Mouse (Mus musculus): ENCODE results near the gene Dock1. TPM values are rescaled to one million over a fixed set of nuclear protein-coding genes. Genes with fewer than 3 reads are reported as not detected.

Dock1 gene
- polyA plus RNA-seq, 1 experiment from 2014 or later: 25.0 TPM

DNA sequence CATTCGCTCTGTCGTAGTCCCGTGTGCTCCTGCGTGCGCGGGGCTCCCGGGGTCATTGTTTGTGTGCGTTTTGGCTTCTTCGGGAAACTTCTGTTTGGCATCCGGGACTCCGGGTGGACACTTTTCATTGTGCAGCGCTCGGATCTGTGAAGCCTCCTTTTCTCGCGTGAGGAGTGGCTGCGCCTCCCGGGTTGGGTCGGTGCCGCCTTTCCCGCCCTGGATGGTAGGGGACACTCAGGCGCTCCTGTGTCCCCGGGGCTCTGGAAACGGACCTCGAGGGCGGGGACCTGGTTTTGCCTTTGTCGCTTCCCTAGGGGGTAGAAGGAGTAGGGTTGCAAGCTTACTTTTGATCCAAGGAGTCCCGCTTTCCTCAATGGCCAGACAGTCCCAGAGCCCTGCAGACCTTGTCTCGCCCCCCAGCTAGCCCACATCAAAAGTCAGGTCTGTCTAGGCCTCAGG is 578 bp downstream of the Dock1 start:
- H3K9me3 ChIP-seq (ENCODE audit: control insufficient read depth, low read length): no peaks in the 10 kb centered on the region
- H3K4me1 ChIP-seq (replicated peaks; ENCODE audit: control insufficient read depth, insufficient read depth, low read length): peaks cover 8% of the 10 kb centered on the region
- H3K4me3 ChIP-seq (ENCODE audit: low read depth, low read length): peak overlapping the region; percentile 55
- DNase-seq (ENCODE audit: low spot score) (peak; percentile 71), ATAC-seq (ENCODE audit: low FRiP score) (peak; percentile 55)
- peak overlapping the region; percentile 62 for H3K27ac ChIP-seq (ENCODE audit: low read depth, low read length)
- H3K4me2 ChIP-seq (replicated peaks; ENCODE audit: low read depth, low read length): peak overlapping the region; percentile 96
- H3K27me3 ChIP-seq (ENCODE audit: control insufficient read depth, insufficient read depth, low read length): peaks cover 4% of the 10 kb centered on the region; the same call in 1 of the 2 replicates
- WGBS: under 1% methylated on average over 28 of the region's 28 CpGs
- peak overlapping the region; percentile 76 for H3K9ac ChIP-seq (ENCODE audit: low read depth, low read length)
- no peaks in the 10 kb centered on the region for H3K36me3 ChIP-seq (ENCODE audit: control insufficient read depth, insufficient read depth, low read length)

DNA sequence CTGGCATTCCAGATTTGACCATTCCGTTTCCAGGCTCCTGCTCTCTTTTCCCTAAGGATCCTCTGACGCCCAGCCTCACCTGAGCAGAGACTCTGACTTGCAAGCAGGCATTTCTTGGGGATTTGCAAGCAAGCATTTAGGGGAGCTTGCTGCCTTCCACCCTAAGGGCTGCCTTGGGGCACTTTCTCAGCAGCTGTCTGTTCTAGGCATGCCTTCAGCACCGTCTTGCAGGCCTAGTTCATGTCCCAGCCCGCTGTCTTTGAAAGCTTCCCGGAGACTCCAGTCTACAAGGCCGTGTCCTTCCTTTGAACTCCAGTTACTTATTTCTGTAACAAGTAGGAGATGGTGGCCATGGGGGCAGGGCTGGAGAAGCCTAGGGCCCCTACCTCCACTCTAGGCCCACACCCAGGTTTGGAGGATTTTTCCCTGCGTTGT is 1.0 kb downstream of the Dock1 start:
- no peak overlapping the region for H3K27ac ChIP-seq (ENCODE audit: low read depth, low read length)
- 33% methylated on average over 7 of the region's 7 CpGs for WGBS
- DNase-seq (ENCODE audit: low spot score): no peak
- H3K36me3 ChIP-seq (ENCODE audit: control insufficient read depth, insufficient read depth, low read length): no peaks in the 10 kb centered on the region
- H3K4me1 ChIP-seq (replicated peaks; ENCODE audit: control insufficient read depth, insufficient read depth, low read length): peaks cover 8% of the 10 kb centered on the region
- H3K9me3 ChIP-seq (ENCODE audit: control insufficient read depth, low read length): no peaks in the 10 kb centered on the region
- H3K9ac ChIP-seq (ENCODE audit: low read depth, low read length): peak overlapping the region; percentile 76; the same call in 1 of the 2 replicates
- H3K27me3 ChIP-seq (ENCODE audit: control insufficient read depth, insufficient read depth, low read length): peaks cover 4% of the 10 kb centered on the region; the same call in 1 of the 2 replicates
- peak overlapping the region; percentile 96 for H3K4me2 ChIP-seq (replicated peaks; ENCODE audit: low read depth, low read length)
- peak overlapping the region; percentile 55 for H3K4me3 ChIP-seq (ENCODE audit: low read depth, low read length)
- no peak for ATAC-seq (ENCODE audit: low FRiP score)

DNA sequence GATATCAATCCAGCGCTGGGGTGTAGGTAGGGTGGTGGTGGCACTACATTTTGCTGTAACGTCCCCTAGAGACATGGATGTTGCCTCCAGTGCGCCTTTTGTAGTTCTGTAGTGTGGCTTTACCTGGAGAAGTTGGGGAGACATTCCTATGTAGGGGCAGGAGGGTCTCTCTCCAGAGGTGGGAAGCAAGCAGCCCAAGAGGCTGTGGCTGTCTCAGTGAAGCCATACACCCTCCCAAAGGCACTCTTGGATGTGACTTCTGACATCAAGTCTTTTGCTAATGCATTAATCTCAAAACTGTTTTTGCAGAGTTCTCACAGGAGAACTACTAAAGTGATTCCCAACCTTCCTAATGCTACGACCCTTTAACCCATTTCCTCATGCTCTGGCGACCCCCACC is 2.7 kb downstream of the Dock1 start:
- Histone ChIP-seq H3K4me2 (replicated peaks; ENCODE audit: low read depth, low read length) (no peak overlapping the region), H3K27ac (ENCODE audit: low read depth, low read length) (no peak overlapping the region), H3K36me3 (ENCODE audit: control insufficient read depth, insufficient read depth, low read length) (no peaks in the 10 kb centered on the region), H3K9me3 (ENCODE audit: control insufficient read depth, low read length) (no peaks in the 10 kb centered on the region), H3K9ac (ENCODE audit: low read depth, low read length) (no peak overlapping the region), H3K4me1 (replicated peaks; ENCODE audit: control insufficient read depth, insufficient read depth, low read length) (peaks cover 8% of the 10 kb centered on the region), H3K27me3 (ENCODE audit: control insufficient read depth, insufficient read depth, low read length) (peaks cover 4% of the 10 kb centered on the region; the same call in 1 of the 2 replicates), H3K4me3 (ENCODE audit: low read depth, low read length) (no peak overlapping the region)
- 94% methylated on average over 5 of the region's 5 CpGs for WGBS
- ATAC-seq (ENCODE audit: low FRiP score) (no peak), DNase-seq (ENCODE audit: low spot score) (no peak)

DNA sequence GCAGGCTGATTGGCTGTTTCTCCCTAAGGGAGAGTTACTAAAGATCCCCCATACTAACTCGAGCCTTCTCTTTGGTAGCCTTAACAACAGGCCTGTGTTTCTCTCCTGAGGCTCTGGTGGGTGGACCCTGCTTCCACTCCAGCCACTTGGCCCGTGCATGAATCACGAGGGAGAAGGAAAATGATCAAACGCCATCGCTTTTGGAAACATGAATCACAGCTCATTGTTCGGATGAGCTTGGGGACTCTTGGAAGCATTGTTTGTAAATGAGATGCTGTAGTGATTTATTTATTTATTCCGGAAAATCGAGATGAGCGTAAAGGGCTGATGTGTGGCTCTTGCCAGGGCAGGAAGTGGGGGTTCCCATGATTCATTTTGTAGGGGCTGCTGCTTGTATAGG is 3.5 kb downstream of the Dock1 start:
- Histone ChIP-seq H3K4me1 (replicated peaks; ENCODE audit: control insufficient read depth, insufficient read depth, low read length) (peaks cover 8% of the 10 kb centered on the region), H3K27ac (ENCODE audit: low read depth, low read length) (no peak overlapping the region), H3K27me3 (ENCODE audit: control insufficient read depth, insufficient read depth, low read length) (peaks cover 4% of the 10 kb centered on the region; the same call in 1 of the 2 replicates), H3K36me3 (ENCODE audit: control insufficient read depth, insufficient read depth, low read length) (no peaks in the 10 kb centered on the region), H3K9ac (ENCODE audit: low read depth, low read length) (no peak overlapping the region), H3K4me3 (ENCODE audit: low read depth, low read length) (no peak overlapping the region), H3K9me3 (ENCODE audit: control insufficient read depth, low read length) (no peaks in the 10 kb centered on the region), H3K4me2 (replicated peaks; ENCODE audit: low read depth, low read length) (no peak overlapping the region)
- no peak for DNase-seq (ENCODE audit: low spot score)
- WGBS: 80% methylated on average over 9 of the region's 9 CpGs
- no peak for ATAC-seq (ENCODE audit: low FRiP score)

DNA sequence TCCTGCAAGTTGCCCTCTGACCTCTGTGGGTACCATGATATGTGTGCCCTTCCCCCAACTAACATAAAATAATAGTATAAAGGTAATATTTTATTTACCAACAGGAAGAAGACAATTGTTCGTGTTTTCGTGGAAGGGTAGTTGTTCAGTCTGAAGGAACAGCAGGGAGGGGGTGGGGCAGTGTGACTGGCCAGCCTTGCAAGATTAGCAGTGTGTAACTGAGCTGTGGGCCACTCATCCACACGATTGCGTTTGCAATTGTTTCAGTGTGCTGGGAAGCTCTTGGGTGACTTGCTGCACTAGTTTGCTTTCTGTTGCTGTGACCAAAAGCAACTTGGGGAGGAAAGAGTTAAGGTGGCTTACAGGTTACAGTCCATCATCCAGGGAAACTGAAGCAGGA is 7.4 kb downstream of the Dock1 start:
- H3K36me3 ChIP-seq (ENCODE audit: control insufficient read depth, insufficient read depth, low read length): no peaks in the 10 kb centered on the region
- no peaks in the 10 kb centered on the region for H3K27me3 ChIP-seq (ENCODE audit: control insufficient read depth, insufficient read depth, low read length)
- 57% methylated on average over 4 of the region's 4 CpGs for WGBS
- no peaks in the 10 kb centered on the region for H3K4me1 ChIP-seq (replicated peaks; ENCODE audit: control insufficient read depth, insufficient read depth, low read length)
- no peak overlapping the region for H3K4me3 ChIP-seq (ENCODE audit: low read depth, low read length)
- no peak overlapping the region for H3K9ac ChIP-seq (ENCODE audit: low read depth, low read length)
- no peak overlapping the region for H3K27ac ChIP-seq (ENCODE audit: low read depth, low read length)
- H3K4me2 ChIP-seq (replicated peaks; ENCODE audit: low read depth, low read length): no peak overlapping the region
- H3K9me3 ChIP-seq (ENCODE audit: control insufficient read depth, low read length): no peaks in the 10 kb centered on the region
- DNase-seq (ENCODE audit: low spot score) (no peak), ATAC-seq (ENCODE audit: low FRiP score) (no peak)

DNA sequence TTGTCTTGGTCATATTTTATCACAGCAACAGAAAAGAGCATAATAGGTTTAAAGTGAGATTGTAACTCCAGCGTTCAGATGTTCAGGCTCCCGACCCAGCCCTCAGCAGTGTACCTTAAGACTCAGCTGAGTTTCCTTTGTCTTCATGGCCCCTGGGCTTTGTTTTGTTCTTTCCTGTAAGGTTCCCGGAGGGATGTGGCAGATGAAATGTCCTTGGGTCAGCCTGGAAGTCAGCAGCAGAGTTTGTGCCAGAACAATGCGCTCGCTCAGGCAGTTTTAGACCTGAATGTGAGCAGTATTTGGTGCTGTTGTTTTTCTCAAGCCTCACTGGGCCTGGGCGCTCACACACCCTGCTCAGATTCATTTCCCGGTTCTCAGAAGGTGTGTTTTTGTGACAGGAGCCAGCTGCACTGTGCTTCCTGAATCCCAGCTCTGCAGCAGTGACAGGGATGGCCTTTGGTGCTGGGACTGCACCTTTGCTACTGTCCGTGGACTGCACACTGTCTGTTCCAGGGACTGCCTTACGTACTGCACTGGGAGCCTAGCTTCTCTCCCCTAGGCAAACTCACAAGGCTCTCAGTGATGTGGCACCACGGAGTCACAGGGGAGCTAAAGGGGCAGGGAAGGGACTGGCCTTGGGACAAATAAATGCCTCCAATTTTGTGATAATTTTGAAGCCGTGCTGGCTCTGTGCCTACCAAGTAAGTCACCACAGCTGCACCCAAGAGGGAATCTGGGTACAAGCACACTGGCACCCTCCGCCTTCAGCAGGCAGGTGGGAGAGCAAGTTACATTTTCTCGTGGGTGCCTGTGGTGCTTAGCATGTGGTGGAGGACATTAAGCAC is 9.1 kb downstream of the Dock1 start:
- H3K27me3 ChIP-seq (ENCODE audit: control insufficient read depth, insufficient read depth, low read length): no peaks in the 10 kb centered on the region
- ATAC-seq (ENCODE audit: low FRiP score): no peak
- DNase-seq (ENCODE audit: low spot score): peak; percentile 20

DNA sequence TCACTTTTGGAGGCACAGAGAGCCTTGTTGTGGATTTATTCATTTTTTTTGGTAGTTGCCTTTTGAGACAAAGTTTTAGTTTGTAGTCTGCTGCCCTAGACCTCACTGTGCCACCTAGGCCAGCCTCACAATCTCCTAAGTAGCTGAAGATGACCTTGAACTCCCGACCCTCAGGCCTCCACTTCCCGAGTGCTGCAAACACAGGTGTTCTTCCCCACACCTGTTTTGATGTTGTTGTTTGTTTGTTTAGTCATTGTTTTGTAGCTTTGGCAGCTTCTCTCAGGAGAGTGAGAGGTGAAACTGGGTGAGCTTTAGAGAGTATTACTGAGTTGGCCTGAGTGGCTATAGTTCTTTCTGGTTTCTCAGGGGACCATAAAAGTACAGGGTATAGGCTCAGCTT is 9.7 kb downstream of the Dock1 start:
- Histone ChIP-seq H3K27me3 (ENCODE audit: control insufficient read depth, insufficient read depth, low read length) (no peaks in the 10 kb centered on the region), H3K9me3 (ENCODE audit: control insufficient read depth, low read length) (no peaks in the 10 kb centered on the region), H3K4me1 (replicated peaks; ENCODE audit: control insufficient read depth, insufficient read depth, low read length) (no peaks in the 10 kb centered on the region), H3K4me2 (replicated peaks; ENCODE audit: low read depth, low read length) (no peak overlapping the region), H3K9ac (ENCODE audit: low read depth, low read length) (no peak overlapping the region), H3K36me3 (ENCODE audit: control insufficient read depth, insufficient read depth, low read length) (no peaks in the 10 kb centered on the region), H3K4me3 (ENCODE audit: low read depth, low read length) (no peak overlapping the region), H3K27ac (ENCODE audit: low read depth, low read length) (no peak overlapping the region)
- ATAC-seq (ENCODE audit: low FRiP score) (no peak), DNase-seq (ENCODE audit: low spot score) (no peak)
- 66% methylated on average over 2 of the region's 2 CpGs for WGBS

More for the DNA sequence above, 9.1 kb downstream of the Dock1 start:
- Histone ChIP-seq H3K9me3 (ENCODE audit: control insufficient read depth, low read length) (no peaks in the 10 kb centered on the region), H3K36me3 (ENCODE audit: control insufficient read depth, insufficient read depth, low read length) (no peaks in the 10 kb centered on the region), H3K4me1 (replicated peaks; ENCODE audit: control insufficient read depth, insufficient read depth, low read length) (no peaks in the 10 kb centered on the region), H3K27ac (ENCODE audit: low read depth, low read length) (no peak overlapping the region), H3K4me2 (replicated peaks; ENCODE audit: low read depth, low read length) (no peak overlapping the region), H3K9ac (ENCODE audit: low read depth, low read length) (no peak overlapping the region), H3K4me3 (ENCODE audit: low read depth, low read length) (no peak overlapping the region)
- 45% methylated on average over 13 of the region's 13 CpGs for WGBS

DNA sequence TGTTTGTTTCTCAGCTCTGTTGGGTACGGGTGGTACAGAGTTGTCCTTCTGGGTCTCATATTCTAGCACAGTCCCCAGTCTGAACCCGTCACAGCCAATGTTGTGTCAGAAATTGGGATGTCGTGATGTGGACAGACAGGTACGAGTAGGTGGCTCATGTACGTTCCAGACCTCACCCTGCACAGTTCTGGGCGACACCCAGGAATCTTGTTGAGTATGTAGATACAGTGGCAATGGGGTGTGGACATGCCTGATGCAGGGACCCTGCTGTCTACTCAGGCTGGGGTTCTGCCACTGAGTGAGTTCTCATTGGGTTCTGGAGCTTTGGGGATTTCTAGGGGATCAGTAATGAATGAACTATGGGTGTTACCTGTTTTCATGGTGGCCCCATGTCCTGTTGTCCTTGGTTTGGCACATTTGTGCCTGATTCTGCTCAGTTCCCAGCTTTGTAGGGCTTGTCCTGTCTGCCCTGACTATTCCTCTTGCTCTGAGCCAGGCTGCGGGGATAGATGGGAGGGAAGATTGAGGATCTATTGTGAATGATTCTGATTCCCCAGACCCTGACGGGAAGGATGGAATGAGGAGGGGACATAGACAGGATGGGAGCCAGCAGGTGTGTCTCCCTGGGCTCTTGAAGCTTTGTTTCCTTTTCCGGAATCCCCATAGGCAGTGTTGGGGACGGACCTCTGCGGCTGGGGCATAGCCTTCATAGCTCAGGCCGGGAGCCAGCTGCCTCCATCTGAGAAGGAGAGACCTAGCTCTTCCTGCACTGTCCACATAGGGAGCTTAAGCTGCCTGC is 11.5 kb downstream of the Dock1 start:
- no peak for DNase-seq (ENCODE audit: low spot score)
- H3K27me3 ChIP-seq (ENCODE audit: control insufficient read depth, insufficient read depth, low read length): no peaks in the 10 kb centered on the region
- H3K27ac ChIP-seq (ENCODE audit: low read depth, low read length): no peak overlapping the region
- no peak overlapping the region for H3K4me2 ChIP-seq (replicated peaks; ENCODE audit: low read depth, low read length)
- no peak overlapping the region for H3K4me3 ChIP-seq (ENCODE audit: low read depth, low read length)
- no peak overlapping the region for H3K9ac ChIP-seq (ENCODE audit: low read depth, low read length)
- H3K36me3 ChIP-seq (ENCODE audit: control insufficient read depth, insufficient read depth, low read length): no peaks in the 10 kb centered on the region
- ATAC-seq (ENCODE audit: low FRiP score): no peak
- H3K9me3 ChIP-seq (ENCODE audit: control insufficient read depth, low read length): no peaks in the 10 kb centered on the region
- no peaks in the 10 kb centered on the region for H3K4me1 ChIP-seq (replicated peaks; ENCODE audit: control insufficient read depth, insufficient read depth, low read length)
- WGBS: 86% methylated on average over 12 of the region's 12 CpGs

Data from hindbrain, embryonic 11.5 days (tissue).